ENCODE assay signal across 13 mouse cellular contexts in the genomic region with DNA sequence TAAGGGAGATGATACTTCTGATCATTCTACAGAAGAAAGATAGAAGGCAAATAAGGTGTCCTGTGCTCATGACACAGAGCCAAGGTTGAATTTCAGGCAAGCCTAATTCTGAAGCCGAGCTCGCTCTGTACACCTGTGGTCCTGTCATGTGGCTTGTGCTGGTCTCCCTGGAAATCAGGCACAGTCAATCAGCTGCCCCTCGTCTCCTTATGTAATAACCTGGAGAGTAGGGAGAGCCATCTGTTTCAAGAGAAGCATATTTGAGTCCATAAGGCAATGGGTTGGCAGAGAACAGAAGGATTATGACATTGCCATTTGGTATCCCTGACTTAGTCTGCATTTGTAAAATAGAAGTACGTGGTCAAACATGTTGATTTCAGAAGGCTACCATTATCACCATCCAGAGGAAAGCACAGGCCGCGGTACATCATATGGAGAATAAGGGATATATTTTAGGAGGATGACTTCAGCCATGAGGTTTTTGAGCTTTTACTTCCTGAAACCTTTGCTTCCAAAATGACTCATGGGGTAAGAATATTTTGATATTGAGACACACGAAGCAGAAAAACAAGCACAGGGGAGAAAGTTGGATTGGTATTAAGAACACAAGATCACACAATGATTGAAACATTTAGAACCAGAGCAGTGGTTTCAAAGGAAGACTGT.
A peak's percentile ranks its signal among the peaks of the same experiment; 100 is the strongest.
DNase-seq lines count a peak whose midpoint lies in the region; TF ChIP-seq lines count a peak whose summit lies in the region.
"Had no signal": no experiment of that assay in that cellular context is flagged by ENCODE, and none has a peak within 500 bp of the region (broad histone marks: within the 10 kb centered on the region; RNA-seq: fewer than 3 reads in every experiment).

No protein-coding gene starts in this region.

- no peak for TF ChIP-seq RAD21 in CH12.LX (IDR thresholded peaks at IDR 0.05; ENCODE audit: low read depth, low read length)

- no peaks in the 10 kb centered on the region for H3K27me3 ChIP-seq in CH12.LX (replicated peaks)
- H3K27me3 ChIP-seq in limb, embryonic 10.5 days (ENCODE audit: low read depth, poor library complexity, severe bottlenecking): no peaks in the 10 kb centered on the region

- dilution Hi-C loops in CH12.LX (cut with MboI; ENCODE audit: extremely low pct_ligation_motif_present, extremely low pct_unique_long_range_greater_than_20kb, low sequenced_read_pairs): no loop called here

- 92% methylated on average over 7 of the region's 7 CpGs for WGBS in limb, embryonic 10.5 days

- no peaks in the 10 kb centered on the region for H3K9me3 ChIP-seq in CH12.LX (replicated peaks; ENCODE audit: low read length)
- H3K9me3 ChIP-seq in limb, embryonic 10.5 days (replicated peaks): no peaks in the 10 kb centered on the region
- H3K9me3 ChIP-seq: embryonic facial prominence, embryonic 10.5 days had no signal

- H3K4me1 ChIP-seq in CH12.LX (ENCODE audit: control insufficient read depth in 1 of 2, insufficient read depth in 2 of 2): peaks cover 4 to 11% of the 10 kb centered on the region in 2 experiments; a peak in 3 of 4 replicates
- peaks cover 11% of the 10 kb centered on the region for H3K4me1 ChIP-seq in limb, embryonic 10.5 days

- H3K79me2 ChIP-seq in CH12.LX (replicated peaks; ENCODE audit: control insufficient read depth, extremely low read depth, insufficient read depth, poor library complexity, severe bottlenecking): no peaks in the 10 kb centered on the region

- TF ChIP-seq CTCF in gastrocnemius, adult 2 months (IDR thresholded peaks at IDR 0.05): no peak
- TF ChIP-seq CTCF in CH12.LX (conservative IDR thresholded peaks at IDR 0.05 in 1 of 2, IDR thresholded peaks at IDR 0.05 in 1 of 2; ENCODE audit: low read depth in 2 of 2, low read length in 2 of 2): no peak
- no peak for TF ChIP-seq CTCF in layer of hippocampus, adult 2 months (conservative IDR thresholded peaks at IDR 0.05)

- intact Hi-C loops in gastrocnemius, adult 2 months (cut with DNase I): no loop called here

- H3K4me2 ChIP-seq in CH12.LX (ENCODE audit: insufficient read depth, low read depth, poor library complexity, severe bottlenecking): peak overlapping the region; percentile 75; the same call in 1 of the 2 replicates
- H3K4me2 ChIP-seq: lung, embryonic 14.5 days; midbrain, embryonic 11.5 days had no signal

- DNase-seq in gastrocnemius, adult 2 months: no peak
- no peak for DNase-seq in gastrocnemius, postnatal 4 days (ENCODE audit: low spot score in 2 of 2)
- DNase-seq in CH12.LX (ENCODE audit: extremely low read depth): peak; percentile 66
- peak; percentile 97 for DNase-seq in cerebellum, adult 11-12 months
- peak; percentile 23 to 37 for DNase-seq in layer of hippocampus, adult 2 months (ENCODE audit: low spot score in 2 of 2)
- DNase-seq in limb, embryonic 10.5 days (ENCODE audit: low spot score): no peak
- DNase-seq in retina, embryonic 14.5 days (ENCODE audit: low spot score): no peak
- DNase-seq in ovary, postnatal 10 days (ENCODE audit: low spot score): no peak
- DNase-seq: kidney, adult 11 months; lung, embryonic 14.5 days; thymus, postnatal 36 days had no signal

- H3K36me3 ChIP-seq in CH12.LX (replicated peaks in 1 of 2; ENCODE audit: control insufficient read depth in 1 of 2, insufficient read depth in 1 of 2, low read length in 1 of 2): no peaks in the 10 kb centered on the region
- H3K36me3 ChIP-seq in limb, embryonic 10.5 days: no peaks in the 10 kb centered on the region
- H3K36me3 ChIP-seq: embryonic facial prominence, embryonic 10.5 days had no signal

- H3K4me3 ChIP-seq in gastrocnemius, adult 2 months: no peak overlapping the region
- no peak overlapping the region for H3K4me3 ChIP-seq in CH12.LX (replicated peaks in 1 of 3; ENCODE audit: low read depth in 2 of 3, low read length in 2 of 3, poor library complexity in 1 of 3)
- no peak overlapping the region for H3K4me3 ChIP-seq in layer of hippocampus, adult 2 months
- H3K4me3 ChIP-seq in limb, embryonic 10.5 days: no peak overlapping the region
- H3K4me3 ChIP-seq: embryonic facial prominence, embryonic 10.5 days had no signal

- in situ Hi-C loops in CH12.LX (cut with MboI; ENCODE audit: low pct_ligation_motif_present, low pct_unique_long_range_greater_than_20kb, low sequenced_read_pairs): no loop called here

- peak overlapping the region; percentile 29; the same call in 1 of the 2 replicates for H3K27ac ChIP-seq in gastrocnemius, adult 2 months
- H3K27ac ChIP-seq in CH12.LX (ENCODE audit: insufficient read depth, low read depth): no peak overlapping the region
- H3K27ac ChIP-seq in layer of hippocampus, adult 2 months: peak overlapping the region; percentile 2; the same call in 1 of the 2 replicates
- no peak overlapping the region for H3K27ac ChIP-seq in limb, embryonic 10.5 days
- H3K27ac ChIP-seq: embryonic facial prominence, embryonic 10.5 days had no signal

- TF ChIP-seq EP300 in CH12.LX (IDR thresholded peaks at IDR 0.05; ENCODE audit: low read length): peak; percentile 90

- no peak for TF ChIP-seq POLR2A in CH12.LX (IDR thresholded peaks at IDR 0.05; ENCODE audit: low read depth, low read length)

- H3K9ac ChIP-seq in CH12.LX (ENCODE audit: insufficient read depth, low read depth): no peak overlapping the region; the same call in 1 of the 2 replicates
- H3K9ac ChIP-seq: lung, embryonic 14.5 days had no signal

TF ChIP-seq in CH12.LX, 34 proteins besides CTCF, POLR2A, EP300 and RAD21:
- TF ChIP-seq ZC3H11A (IDR thresholded peaks at IDR 0.05; ENCODE audit: low read depth, low read length) (no peak), JUN (IDR thresholded peaks at IDR 0.05; ENCODE audit: insufficient read depth, low read depth, low read length) (peak; percentile 98), MAX (IDR thresholded peaks at IDR 0.05; ENCODE audit: low read length) (peak; percentile 36; the same call in 1 of the 2 replicates), ELF1 (IDR thresholded peaks at IDR 0.05; ENCODE audit: low read depth, low read length) (peak; percentile 49), IRF4 (IDR thresholded peaks at IDR 0.05; ENCODE audit: low read depth, low read length) (peak; percentile 90), ZMIZ1 (IDR thresholded peaks at IDR 0.05; ENCODE audit: low read depth, low read length) (no peak), TCF12 (IDR thresholded peaks at IDR 0.05; ENCODE audit: low read depth, low read length) (0 out of 2 replicates have a peak, but pooled peaks have one; percentile 23), MEF2A (IDR thresholded peaks at IDR 0.05; ENCODE audit: borderline replicate concordance, low read depth, low read length) (peak; percentile 99), ETS1 (conservative IDR thresholded peaks at IDR 0.05; ENCODE audit: low read depth, low read length) (peak; percentile 73), ZNF384 (IDR thresholded peaks at IDR 0.05; ENCODE audit: low read depth, low read length) (no peak), JUND (conservative IDR thresholded peaks at IDR 0.05; ENCODE audit: low read depth, low read length) (peak; percentile 97), CHD2 (IDR thresholded peaks at IDR 0.05; ENCODE audit: low read length) (peak; percentile 28; the same call in 1 of the 2 replicates), BHLHE40 (IDR thresholded peaks at IDR 0.05; ENCODE audit: low read depth, low read length) (peak; percentile 57)

Comparison
In these comparisons a context has a peak if more than half of its experiments do, and no peak if none do; other contexts are left out.
1. DNase-seq: peak in CH12.LX (single experiment), cerebellum, adult 11-12 months (single experiment) and layer of hippocampus, adult 2 months (2 of 2); none in gastrocnemius, adult 2 months (single experiment), gastrocnemius, postnatal 4 days (0 of 2), limb, embryonic 10.5 days (single experiment), retina, embryonic 14.5 days (single experiment) and ovary, postnatal 10 days (single experiment).
2. H3K27ac ChIP-seq: peak in gastrocnemius, adult 2 months (single experiment) and layer of hippocampus, adult 2 months (single experiment); none in CH12.LX (single experiment) and limb, embryonic 10.5 days (single experiment).